Mouse (Mus musculus): ENCODE results near the gene Abcb8. TPM values are rescaled to one million over a fixed set of nuclear protein-coding genes. Genes with fewer than 3 reads are reported as not detected.

The Abcb8 gene
- polyA plus RNA-seq, 1 experiment from 2014 or later, result 34.1 TPM

DNA sequence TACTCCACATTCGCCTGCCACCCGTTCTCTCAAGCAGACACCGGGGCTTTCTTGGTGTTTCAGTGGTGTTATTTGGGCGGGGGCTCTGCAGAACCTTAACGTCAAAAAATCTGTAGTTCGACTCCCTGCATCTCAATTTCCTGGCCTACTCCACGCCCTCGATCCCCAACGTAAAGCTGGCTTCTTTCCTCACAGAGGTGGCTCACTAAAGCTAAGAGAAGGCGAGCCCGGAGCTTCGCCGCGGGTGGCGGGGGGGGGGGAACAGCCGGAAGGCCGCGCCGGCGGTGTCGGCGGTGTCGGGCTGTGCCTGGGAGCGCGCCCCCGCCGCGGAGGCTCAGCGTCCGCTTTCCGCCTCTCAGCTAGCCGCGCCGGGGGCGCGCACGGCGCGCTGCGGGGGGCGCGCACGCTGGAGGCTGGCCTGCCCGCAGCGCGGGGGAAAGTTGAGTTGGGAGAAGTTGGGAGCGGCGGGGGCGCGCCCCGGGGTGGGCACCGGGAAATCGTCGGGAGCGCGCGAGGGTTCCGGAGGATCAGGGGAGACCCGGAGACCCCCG lies 31.5 kb downstream of the Abcb8 start:
- Histone ChIP-seq H3K4me3 (ENCODE audit: low read depth, low read length) (peak overlapping the region; percentile 59), H3K36me3 (ENCODE audit: control insufficient read depth, insufficient read depth, low read length) (no peaks in the 10 kb centered on the region; the same call in 1 of the 2 replicates), H3K4me1 (ENCODE audit: control insufficient read depth, insufficient read depth, low read length) (peaks cover 49% of the 10 kb centered on the region), H3K9ac (ENCODE audit: low read length) (peak overlapping the region; percentile 70), H3K27me3 (ENCODE audit: control insufficient read depth, insufficient read depth, low read length) (no peaks in the 10 kb centered on the region), H3K4me2 (peak overlapping the region; percentile 79), H3K27ac (ENCODE audit: low read depth, low read length) (peak overlapping the region; percentile 41; the same call in 1 of the 2 replicates), H3K9me3 (ENCODE audit: control insufficient read depth, low read length) (no peaks in the 10 kb centered on the region)
- DNase-seq (ENCODE audit: low spot score, missing footprints), result peak; percentile 100
- under 1% methylated on average over 51 of the region's 60 CpGs for WGBS
- ATAC-seq (ENCODE audit: low FRiP score), result peak; percentile 22; the same call in 1 of the 2 replicates

DNA sequence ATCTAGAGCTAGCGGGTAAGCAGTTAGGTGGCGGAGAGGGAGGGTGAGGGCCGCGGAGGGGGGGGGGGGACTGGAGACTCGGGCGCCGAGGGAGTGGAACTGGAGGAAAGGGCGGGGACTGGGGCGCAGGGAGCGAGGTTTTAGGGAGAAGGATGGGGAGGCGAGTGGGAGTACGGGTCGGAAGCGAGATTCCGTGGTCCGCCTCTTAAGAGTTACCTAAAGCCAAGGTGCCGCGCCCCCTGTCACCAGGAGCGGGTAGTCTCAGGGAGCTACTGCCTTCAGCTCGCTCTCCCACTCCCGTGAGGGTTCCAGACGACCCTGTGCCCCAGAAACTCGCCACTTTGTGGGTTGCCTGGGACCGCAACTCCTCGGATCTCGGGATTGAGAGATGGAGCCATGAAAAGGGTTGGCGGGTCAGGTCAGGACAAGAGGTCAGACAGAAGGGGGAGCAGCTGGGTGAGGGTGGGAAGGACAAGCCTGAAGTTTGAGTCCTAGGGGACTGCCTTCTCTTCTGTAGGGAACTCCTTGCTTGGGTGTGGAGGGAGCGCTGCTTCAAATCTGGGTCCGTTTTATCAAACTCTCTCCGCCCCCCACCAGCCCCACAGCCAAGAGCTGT lies 32.1 kb downstream of the Abcb8 start:
- H3K9me3 ChIP-seq (ENCODE audit: control insufficient read depth, low read length), result no peaks in the 10 kb centered on the region
- peak overlapping the region; percentile 70 for H3K9ac ChIP-seq (ENCODE audit: low read length)
- peak overlapping the region; percentile 41; the same call in 1 of the 2 replicates for H3K27ac ChIP-seq (ENCODE audit: low read depth, low read length)
- under 1% methylated on average over 26 of the region's 30 CpGs for WGBS
- H3K4me1 ChIP-seq (ENCODE audit: control insufficient read depth, insufficient read depth, low read length), result peaks cover 49% of the 10 kb centered on the region
- H3K4me2 ChIP-seq, result peak overlapping the region; percentile 79
- no peaks in the 10 kb centered on the region for H3K27me3 ChIP-seq (ENCODE audit: control insufficient read depth, insufficient read depth, low read length)
- H3K36me3 ChIP-seq (ENCODE audit: control insufficient read depth, insufficient read depth, low read length), result no peaks in the 10 kb centered on the region; the same call in 1 of the 2 replicates
- peak overlapping the region; percentile 59 for H3K4me3 ChIP-seq (ENCODE audit: low read depth, low read length)
- peak; percentile 97 for DNase-seq (ENCODE audit: low spot score, missing footprints)
- peak; percentile 8; the same call in 1 of the 2 replicates for ATAC-seq (ENCODE audit: low FRiP score)

DNA sequence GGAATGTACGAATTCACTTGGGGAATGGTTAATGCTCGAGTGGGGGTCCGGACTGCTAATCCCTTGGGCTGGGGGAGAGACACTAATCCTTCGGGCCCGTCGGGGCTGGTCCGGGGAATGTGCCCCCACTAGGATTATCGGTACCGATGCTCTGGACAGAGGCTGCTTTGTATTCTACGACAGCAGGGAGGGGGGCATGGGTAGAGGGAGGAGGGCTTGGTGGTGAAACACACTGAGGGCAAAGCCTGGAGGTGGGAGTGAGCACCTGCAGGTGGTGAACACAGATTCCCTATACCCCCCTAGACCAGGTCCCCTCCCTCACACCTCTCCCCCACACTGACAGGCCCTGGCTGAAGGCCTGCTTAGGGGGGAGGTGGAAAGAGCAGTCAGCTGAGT lies 32.6 kb downstream of the Abcb8 start:
- Histone ChIP-seq H3K27me3 (ENCODE audit: control insufficient read depth, insufficient read depth, low read length) (no peaks in the 10 kb centered on the region), H3K4me2 (peak overlapping the region; percentile 79), H3K4me1 (ENCODE audit: control insufficient read depth, insufficient read depth, low read length) (peaks cover 49% of the 10 kb centered on the region), H3K4me3 (ENCODE audit: low read depth, low read length) (peak overlapping the region; percentile 59), H3K27ac (ENCODE audit: low read depth, low read length) (peak overlapping the region; percentile 41; the same call in 1 of the 2 replicates), H3K9me3 (ENCODE audit: control insufficient read depth, low read length) (no peaks in the 10 kb centered on the region), H3K36me3 (ENCODE audit: control insufficient read depth, insufficient read depth, low read length) (no peaks in the 10 kb centered on the region; the same call in 1 of the 2 replicates), H3K9ac (ENCODE audit: low read length) (peak overlapping the region; percentile 70)
- WGBS, result 0% methylated on average over 10 of the region's 10 CpGs
- peak; percentile 10; the same call in 1 of the 2 replicates for ATAC-seq (ENCODE audit: low FRiP score)
- peak; percentile 90 for DNase-seq (ENCODE audit: low spot score, missing footprints)

DNA sequence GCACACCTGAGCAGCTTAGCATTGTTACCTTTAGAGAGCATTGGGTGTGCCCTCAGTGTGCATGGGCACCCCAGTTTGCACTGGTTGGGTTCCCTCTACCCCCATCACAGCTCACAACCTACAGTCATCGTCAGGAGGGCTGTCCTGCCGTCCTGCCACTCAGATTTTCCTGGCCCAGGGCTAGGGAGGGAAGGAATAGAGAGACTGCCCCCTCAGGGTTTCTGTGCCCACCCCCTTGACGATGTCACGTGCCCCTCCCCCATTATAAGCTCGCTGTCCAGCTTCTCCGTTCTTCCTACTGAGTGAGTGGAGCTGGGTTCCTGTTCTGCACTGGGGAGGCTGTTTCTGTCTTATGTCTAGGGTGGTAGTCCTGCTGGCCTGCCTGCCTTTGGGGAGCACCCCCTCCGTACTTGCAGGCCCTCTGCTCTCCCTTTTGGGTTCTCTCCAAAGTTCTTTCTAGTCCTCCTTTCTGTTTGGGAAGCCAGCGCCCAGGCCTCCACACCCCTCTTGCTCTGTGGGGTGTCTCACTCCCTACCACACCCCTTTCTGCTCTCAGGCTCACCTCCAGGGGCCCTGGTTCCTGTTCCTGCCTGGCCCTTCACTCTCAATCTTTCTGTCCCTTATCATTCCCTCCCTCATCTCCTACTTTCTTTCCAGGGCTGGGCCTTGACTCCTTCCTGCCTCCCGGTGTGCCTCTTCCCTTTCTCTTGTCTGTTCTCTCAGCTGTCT lies 33.3 kb downstream of the Abcb8 start:
- Histone ChIP-seq H3K27ac (ENCODE audit: low read depth, low read length) (no peak overlapping the region), H3K9me3 (ENCODE audit: control insufficient read depth, low read length) (no peaks in the 10 kb centered on the region), H3K9ac (ENCODE audit: low read length) (0 out of 2 replicates have a peak overlapping the region, but pooled peaks have one; percentile 2), H3K36me3 (ENCODE audit: control insufficient read depth, insufficient read depth, low read length) (peaks cover 3% of the 10 kb centered on the region; the same call in 1 of the 2 replicates), H3K4me2 (peak overlapping the region; percentile 79), H3K4me1 (ENCODE audit: control insufficient read depth, insufficient read depth, low read length) (peaks cover 49% of the 10 kb centered on the region), H3K27me3 (ENCODE audit: control insufficient read depth, insufficient read depth, low read length) (no peaks in the 10 kb centered on the region), H3K4me3 (ENCODE audit: low read depth, low read length) (peak overlapping the region; percentile 59)
- DNase-seq (ENCODE audit: low spot score, missing footprints) (no peak), ATAC-seq (ENCODE audit: low FRiP score) (no peak)
- 7% methylated on average over 9 of the region's 9 CpGs for WGBS

DNA sequence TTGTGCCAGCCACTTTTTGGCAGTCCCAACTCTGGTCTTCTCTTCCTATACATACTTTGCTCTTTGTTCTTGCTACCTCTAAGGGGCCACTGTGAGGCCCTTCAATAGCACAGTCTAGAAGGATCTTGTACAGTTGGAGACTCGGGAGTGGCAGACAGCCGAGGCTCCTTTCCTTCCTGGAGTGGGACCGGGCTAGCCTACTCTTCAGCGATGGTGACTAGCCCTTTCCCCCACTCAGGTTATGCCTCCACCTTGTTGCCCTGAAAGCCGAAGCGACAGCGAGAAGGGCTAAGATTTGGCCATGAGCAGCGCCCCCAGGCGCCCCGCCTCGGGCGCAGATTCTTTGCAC lies 33.8 kb downstream of the Abcb8 start:
- peaks cover 49% of the 10 kb centered on the region for H3K4me1 ChIP-seq (ENCODE audit: control insufficient read depth, insufficient read depth, low read length)
- no peak overlapping the region for H3K27ac ChIP-seq (ENCODE audit: low read depth, low read length)
- ATAC-seq (ENCODE audit: low FRiP score) (no peak), DNase-seq (ENCODE audit: low spot score, missing footprints) (no peak)
- H3K4me2 ChIP-seq, result peak overlapping the region; percentile 23; the same call in 1 of the 2 replicates
- H3K4me3 ChIP-seq (ENCODE audit: low read depth, low read length), result no peak overlapping the region
- peaks cover 7% of the 10 kb centered on the region for H3K36me3 ChIP-seq (ENCODE audit: control insufficient read depth, insufficient read depth, low read length)
- 15% methylated on average over 12 of the region's 12 CpGs for WGBS
- 0 out of 2 replicates have a peak overlapping the region, but pooled peaks have one; percentile 2 for H3K9ac ChIP-seq (ENCODE audit: low read length)
- no peaks in the 10 kb centered on the region for H3K9me3 ChIP-seq (ENCODE audit: control insufficient read depth, low read length)
- no peaks in the 10 kb centered on the region for H3K27me3 ChIP-seq (ENCODE audit: control insufficient read depth, insufficient read depth, low read length)

DNA sequence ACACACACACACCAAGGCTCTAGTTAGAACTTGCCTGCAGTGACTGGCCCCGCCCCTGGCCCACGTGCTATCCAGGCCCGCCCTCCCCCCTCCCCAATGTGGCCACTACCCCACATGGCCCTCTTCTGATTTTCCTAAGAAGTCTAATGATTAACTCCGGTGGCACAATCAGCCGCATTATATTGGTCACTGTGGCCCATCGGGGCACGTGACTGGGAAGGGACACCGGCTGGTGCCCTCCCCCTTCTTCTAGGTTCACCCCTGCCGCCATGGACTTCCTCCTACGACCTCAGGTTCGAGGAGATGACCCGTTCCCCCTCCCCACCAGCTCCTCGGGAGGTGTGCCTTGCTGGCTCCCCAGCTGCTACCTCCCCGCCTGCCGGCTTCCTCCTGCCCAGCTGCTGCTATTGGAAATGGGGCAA lies 34.5 kb downstream of the Abcb8 start:
- no peaks in the 10 kb centered on the region for H3K27me3 ChIP-seq (ENCODE audit: control insufficient read depth, insufficient read depth, low read length)
- peak overlapping the region; percentile 23 for H3K4me2 ChIP-seq
- H3K4me3 ChIP-seq (ENCODE audit: low read depth, low read length), result no peak overlapping the region
- 5% methylated on average over 15 of the region's 15 CpGs for WGBS
- no peak overlapping the region for H3K9ac ChIP-seq (ENCODE audit: low read length)
- ATAC-seq (ENCODE audit: low FRiP score), result no peak
- H3K9me3 ChIP-seq (ENCODE audit: control insufficient read depth, low read length), result no peaks in the 10 kb centered on the region
- peaks cover 13% of the 10 kb centered on the region for H3K36me3 ChIP-seq (ENCODE audit: control insufficient read depth, insufficient read depth, low read length)
- peak; percentile 87 for DNase-seq (ENCODE audit: low spot score, missing footprints)
- peaks cover 44% of the 10 kb centered on the region for H3K4me1 ChIP-seq (ENCODE audit: control insufficient read depth, insufficient read depth, low read length)
- no peak overlapping the region for H3K27ac ChIP-seq (ENCODE audit: low read depth, low read length)

DNA sequence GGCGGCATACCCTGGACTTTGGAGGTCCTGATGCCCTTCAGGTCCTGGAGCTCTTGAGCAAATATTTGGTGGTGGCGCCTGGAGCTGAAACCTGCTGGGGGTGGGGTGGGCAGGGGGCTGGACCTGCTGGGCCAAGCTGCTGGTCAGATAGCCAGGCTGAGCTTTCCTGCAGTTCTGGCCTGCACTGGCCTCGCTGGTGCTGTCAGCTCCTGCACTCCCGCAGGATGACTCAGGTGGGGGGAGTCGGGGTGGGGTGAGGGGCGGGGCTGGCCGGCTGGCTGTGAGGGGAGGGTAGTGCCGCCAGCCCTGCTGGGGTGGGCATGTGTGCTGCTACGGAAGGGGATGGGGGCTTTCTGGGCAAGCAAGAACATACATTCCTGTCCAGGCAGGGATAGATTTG lies 35.1 kb downstream of the Abcb8 start:
- Histone ChIP-seq H3K4me1 (ENCODE audit: control insufficient read depth, insufficient read depth, low read length) (peaks cover 44% of the 10 kb centered on the region), H3K4me2 (peak overlapping the region; percentile 23; the same call in 1 of the 2 replicates), H3K9ac (ENCODE audit: low read length) (no peak overlapping the region), H3K27ac (ENCODE audit: low read depth, low read length) (no peak overlapping the region), H3K4me3 (ENCODE audit: low read depth, low read length) (no peak overlapping the region), H3K27me3 (ENCODE audit: control insufficient read depth, insufficient read depth, low read length) (no peaks in the 10 kb centered on the region), H3K9me3 (ENCODE audit: control insufficient read depth, low read length) (no peaks in the 10 kb centered on the region), H3K36me3 (ENCODE audit: control insufficient read depth, insufficient read depth, low read length) (peaks cover 14% of the 10 kb centered on the region)
- ATAC-seq (ENCODE audit: low FRiP score), result no peak
- 13% methylated on average over 9 of the region's 9 CpGs for WGBS
- no peak for DNase-seq (ENCODE audit: low spot score, missing footprints)

DNA sequence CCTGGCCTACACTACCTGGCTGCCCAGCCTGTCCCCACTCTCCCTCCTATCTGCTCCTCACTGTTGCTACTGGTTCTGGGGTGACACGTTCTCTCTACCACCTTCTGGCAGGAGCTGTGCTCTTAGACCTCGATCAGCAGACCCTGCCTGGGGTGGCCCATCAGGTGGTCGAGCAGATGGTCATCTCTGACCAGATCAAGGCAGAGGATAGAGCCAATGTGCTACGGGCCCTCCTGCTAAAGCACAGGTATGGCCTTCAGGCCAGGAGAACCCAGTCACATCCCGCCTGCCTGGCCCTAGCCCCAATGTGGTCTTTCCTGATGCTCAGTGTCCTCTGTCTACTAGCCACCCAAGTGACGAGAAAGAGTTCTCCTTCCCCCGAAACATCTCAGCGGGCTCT lies 40.5 kb downstream of the Abcb8 start:
- Histone ChIP-seq H3K9me3 (ENCODE audit: control insufficient read depth, low read length) (no peaks in the 10 kb centered on the region), H3K27me3 (ENCODE audit: control insufficient read depth, insufficient read depth, low read length) (no peaks in the 10 kb centered on the region), H3K27ac (ENCODE audit: low read depth, low read length) (no peak overlapping the region), H3K4me1 (ENCODE audit: control insufficient read depth, insufficient read depth, low read length) (no peaks in the 10 kb centered on the region), H3K36me3 (ENCODE audit: control insufficient read depth, insufficient read depth, low read length) (peaks cover 24% of the 10 kb centered on the region), H3K4me2 (no peak overlapping the region), H3K9ac (ENCODE audit: low read length) (no peak overlapping the region), H3K4me3 (ENCODE audit: low read depth, low read length) (no peak overlapping the region)
- no peak for ATAC-seq (ENCODE audit: low FRiP score)
- 90% methylated on average over 8 of the region's 8 CpGs for WGBS
- DNase-seq (ENCODE audit: low spot score, missing footprints), result no peak

DNA sequence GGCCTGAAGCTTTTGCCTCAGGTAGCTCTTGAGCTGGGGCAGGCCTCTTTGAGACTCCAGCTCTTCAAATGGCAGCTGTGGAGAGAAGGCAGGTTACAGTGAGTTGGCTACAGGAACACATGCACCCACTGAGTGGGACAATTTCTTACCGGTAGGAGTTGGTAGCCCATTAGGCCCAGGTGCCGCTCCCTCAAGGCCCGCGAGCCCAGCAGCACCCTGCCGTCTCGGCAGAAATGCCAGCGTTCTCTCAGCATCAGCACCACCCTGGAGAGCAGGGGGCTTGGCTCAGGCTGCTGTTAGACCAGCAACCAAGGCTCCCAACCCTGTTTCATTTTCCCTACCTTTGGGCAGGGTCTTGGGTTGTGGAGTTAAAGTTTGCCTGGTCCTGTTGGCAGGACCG lies 47.7 kb downstream of the Abcb8 start:
- ATAC-seq (ENCODE audit: low FRiP score) (no peak), DNase-seq (ENCODE audit: low spot score, missing footprints) (no peak)

More for the DNA sequence above, 47.7 kb downstream of the Abcb8 start:
- H3K27me3 ChIP-seq (ENCODE audit: control insufficient read depth, insufficient read depth, low read length), result no peaks in the 10 kb centered on the region
- no peak overlapping the region for H3K4me3 ChIP-seq (ENCODE audit: low read depth, low read length)
- H3K4me2 ChIP-seq, result no peak overlapping the region
- H3K9ac ChIP-seq (ENCODE audit: low read length), result no peak overlapping the region
- WGBS, result 92% methylated on average over 8 of the region's 8 CpGs
- peaks cover 12% of the 10 kb centered on the region for H3K4me1 ChIP-seq (ENCODE audit: control insufficient read depth, insufficient read depth, low read length)
- no peak overlapping the region for H3K27ac ChIP-seq (ENCODE audit: low read depth, low read length)
- H3K36me3 ChIP-seq (ENCODE audit: control insufficient read depth, insufficient read depth, low read length), result peaks cover 9% of the 10 kb centered on the region; the same call in 1 of the 2 replicates
- no peaks in the 10 kb centered on the region for H3K9me3 ChIP-seq (ENCODE audit: control insufficient read depth, low read length)
